Mouse (Mus musculus): ENCODE data around the gene Eif3k. TPM values are rescaled to one million over a fixed set of nuclear protein-coding genes. Genes with fewer than 3 reads are reported as not detected.

Eif3k gene
- polyA plus RNA-seq, 1 experiment from 2014 or later, result 339 TPM

DNA sequence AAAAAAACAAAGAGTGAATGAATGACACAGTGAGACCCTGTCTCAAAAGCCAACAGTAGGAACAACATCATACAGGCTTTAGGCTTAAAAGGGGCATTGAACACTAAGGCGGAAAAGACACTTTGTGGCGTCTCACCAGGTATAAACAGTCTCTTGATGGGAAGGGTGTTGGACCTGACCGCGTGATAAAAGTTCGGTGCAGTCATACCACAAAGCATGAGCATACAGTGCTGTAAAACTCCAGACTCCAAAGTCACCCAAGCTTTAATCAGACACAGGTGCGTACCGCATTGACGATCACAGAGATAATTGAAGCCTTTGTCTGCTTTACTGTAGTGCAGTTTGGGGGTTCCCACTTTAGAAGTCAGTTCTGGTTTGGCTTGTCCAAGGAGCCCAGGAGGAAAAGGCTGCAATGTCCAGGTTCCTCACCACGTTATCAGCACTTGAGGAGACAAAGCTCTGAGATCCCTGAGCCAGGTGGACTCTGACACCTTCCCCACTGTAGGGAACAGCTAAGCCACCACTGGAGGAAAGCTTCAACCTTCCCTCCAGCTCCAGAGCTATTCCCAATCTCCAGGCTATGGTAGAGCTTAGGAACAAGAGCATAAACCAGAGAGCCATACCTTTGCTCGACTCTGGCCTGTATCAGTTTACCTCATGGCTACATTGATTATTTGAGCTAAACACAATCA is 31.2 kb downstream of the Eif3k start:
- H3K4me2 ChIP-seq (ENCODE audit: low read depth, low read length), result no peak overlapping the region
- no peak overlapping the region for H3K9ac ChIP-seq (ENCODE audit: low read length)
- no peak overlapping the region for H3K4me3 ChIP-seq (replicated peaks; ENCODE audit: low read length)
- H3K27ac ChIP-seq (ENCODE audit: low read length), result peak overlapping the region; percentile 83; the same call in 1 of the 2 replicates
- 0 out of 2 replicates have a peak, but pooled peaks cover 4% of the 10 kb centered on the region for H3K36me3 ChIP-seq (ENCODE audit: control insufficient read depth, insufficient read depth, low read length)
- H3K4me1 ChIP-seq (ENCODE audit: control insufficient read depth, insufficient read depth, low read length), result peaks cover 85% of the 10 kb centered on the region
- ATAC-seq (ENCODE audit: insufficient read depth, low FRiP score), result no peak
- H3K27me3 ChIP-seq (ENCODE audit: control insufficient read depth, insufficient read depth, low read length), result no peaks in the 10 kb centered on the region
- 83% methylated on average over 10 of the region's 10 CpGs for WGBS
- H3K9me3 ChIP-seq (replicated peaks; ENCODE audit: control insufficient read depth, low read length), result no peaks in the 10 kb centered on the region

DNA sequence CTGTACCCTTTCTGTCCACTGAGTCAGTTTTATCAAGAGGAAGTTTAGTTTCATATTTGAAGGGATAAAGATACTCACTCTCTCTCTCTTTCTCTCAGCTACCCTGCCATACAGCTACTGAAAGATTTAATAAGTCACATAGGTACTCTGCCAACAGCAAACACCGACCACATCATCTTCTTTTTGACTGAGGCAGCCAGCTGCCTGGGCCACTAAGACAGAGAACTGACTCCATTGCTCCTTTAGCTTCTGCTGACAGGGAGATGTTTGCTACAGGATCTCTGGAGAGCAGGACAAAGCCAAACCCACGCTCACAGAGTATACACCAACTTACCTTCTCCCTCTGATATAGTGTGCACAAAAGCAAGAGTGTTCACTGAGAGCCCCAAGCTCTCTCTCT is 32.4 kb downstream of the Eif3k start:
- WGBS, result 66% methylated on average over 2 of the region's 2 CpGs
- Histone ChIP-seq H3K9ac (ENCODE audit: low read length) (peak overlapping the region; percentile 48; the same call in 1 of the 2 replicates), H3K27me3 (ENCODE audit: control insufficient read depth, insufficient read depth, low read length) (no peaks in the 10 kb centered on the region), H3K4me2 (ENCODE audit: low read depth, low read length) (peak overlapping the region; percentile 3; the same call in 1 of the 2 replicates), H3K9me3 (replicated peaks; ENCODE audit: control insufficient read depth, low read length) (no peaks in the 10 kb centered on the region), H3K4me1 (ENCODE audit: control insufficient read depth, insufficient read depth, low read length) (peaks cover 84% of the 10 kb centered on the region), H3K27ac (ENCODE audit: low read length) (peak overlapping the region; percentile 83), H3K4me3 (replicated peaks; ENCODE audit: low read length) (no peak overlapping the region), H3K36me3 (ENCODE audit: control insufficient read depth, insufficient read depth, low read length) (0 out of 2 replicates have a peak, but pooled peaks cover 4% of the 10 kb centered on the region)
- ATAC-seq (ENCODE audit: insufficient read depth, low FRiP score), result no peak

DNA sequence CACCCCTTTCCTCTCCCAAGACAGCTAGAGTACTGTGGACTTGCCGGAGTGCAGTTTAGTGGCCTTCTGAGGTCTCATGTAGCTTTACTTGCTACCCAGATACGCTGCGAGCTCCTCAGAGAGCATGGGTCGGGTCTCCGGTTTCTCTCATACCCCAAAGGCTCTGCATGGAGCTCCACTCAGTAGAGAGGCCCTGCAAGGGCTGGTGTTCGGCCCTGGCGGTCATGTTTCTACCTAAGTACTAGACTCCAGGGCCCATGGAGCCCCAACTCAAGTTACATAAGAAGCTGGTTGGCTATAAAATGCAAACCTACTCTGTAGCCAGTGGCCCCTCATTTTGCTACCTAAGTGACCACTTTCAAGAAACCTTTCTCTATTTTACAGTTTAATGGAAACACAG is 32.9 kb downstream of the Eif3k start:
- Histone ChIP-seq H3K9ac (ENCODE audit: low read length) (peak overlapping the region; percentile 48), H3K27ac (ENCODE audit: low read length) (peak overlapping the region; percentile 83), H3K36me3 (ENCODE audit: control insufficient read depth, insufficient read depth, low read length) (0 out of 2 replicates have a peak, but pooled peaks cover 4% of the 10 kb centered on the region), H3K4me3 (replicated peaks; ENCODE audit: low read length) (no peak overlapping the region), H3K27me3 (ENCODE audit: control insufficient read depth, insufficient read depth, low read length) (no peaks in the 10 kb centered on the region), H3K9me3 (replicated peaks; ENCODE audit: control insufficient read depth, low read length) (no peaks in the 10 kb centered on the region), H3K4me2 (ENCODE audit: low read depth, low read length) (peak overlapping the region; percentile 3; the same call in 1 of the 2 replicates), H3K4me1 (ENCODE audit: control insufficient read depth, insufficient read depth, low read length) (peaks cover 80% of the 10 kb centered on the region)
- ATAC-seq (ENCODE audit: insufficient read depth, low FRiP score), result no peak
- WGBS, result 85% methylated on average over 7 of the region's 7 CpGs

DNA sequence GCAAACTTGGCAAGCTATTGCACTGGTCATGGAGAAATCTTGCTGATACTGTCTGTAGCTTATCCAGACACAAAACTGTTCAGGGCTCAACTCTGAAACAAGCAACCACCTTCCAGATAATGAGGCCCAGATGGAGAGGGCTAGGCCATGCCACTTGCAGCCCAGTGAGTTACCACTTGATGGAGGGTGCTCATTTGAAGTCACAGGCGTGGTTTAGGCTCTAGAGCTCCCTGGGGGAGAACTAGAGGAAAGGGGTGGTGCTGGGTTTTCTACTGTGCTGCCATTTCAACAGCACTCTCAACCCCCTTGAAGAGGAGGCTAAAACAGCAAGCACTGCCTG is 35.4 kb downstream of the Eif3k start:
- Histone ChIP-seq H3K4me3 (replicated peaks; ENCODE audit: low read length) (no peak overlapping the region), H3K27ac (ENCODE audit: low read length) (peak overlapping the region; percentile 93), H3K36me3 (ENCODE audit: control insufficient read depth, insufficient read depth, low read length) (0 out of 2 replicates have a peak, but pooled peaks cover 4% of the 10 kb centered on the region), H3K27me3 (ENCODE audit: control insufficient read depth, insufficient read depth, low read length) (no peaks in the 10 kb centered on the region), H3K4me2 (ENCODE audit: low read depth, low read length) (0 out of 2 replicates have a peak overlapping the region, but pooled peaks have one; percentile 23), H3K4me1 (ENCODE audit: control insufficient read depth, insufficient read depth, low read length) (peaks cover 71% of the 10 kb centered on the region), H3K9ac (ENCODE audit: low read length) (peak overlapping the region; percentile 58), H3K9me3 (replicated peaks; ENCODE audit: control insufficient read depth, low read length) (no peaks in the 10 kb centered on the region)
- ATAC-seq (ENCODE audit: insufficient read depth, low FRiP score), result no peak
- 21% methylated on average over 1 of the region's 1 CpGs for WGBS

DNA sequence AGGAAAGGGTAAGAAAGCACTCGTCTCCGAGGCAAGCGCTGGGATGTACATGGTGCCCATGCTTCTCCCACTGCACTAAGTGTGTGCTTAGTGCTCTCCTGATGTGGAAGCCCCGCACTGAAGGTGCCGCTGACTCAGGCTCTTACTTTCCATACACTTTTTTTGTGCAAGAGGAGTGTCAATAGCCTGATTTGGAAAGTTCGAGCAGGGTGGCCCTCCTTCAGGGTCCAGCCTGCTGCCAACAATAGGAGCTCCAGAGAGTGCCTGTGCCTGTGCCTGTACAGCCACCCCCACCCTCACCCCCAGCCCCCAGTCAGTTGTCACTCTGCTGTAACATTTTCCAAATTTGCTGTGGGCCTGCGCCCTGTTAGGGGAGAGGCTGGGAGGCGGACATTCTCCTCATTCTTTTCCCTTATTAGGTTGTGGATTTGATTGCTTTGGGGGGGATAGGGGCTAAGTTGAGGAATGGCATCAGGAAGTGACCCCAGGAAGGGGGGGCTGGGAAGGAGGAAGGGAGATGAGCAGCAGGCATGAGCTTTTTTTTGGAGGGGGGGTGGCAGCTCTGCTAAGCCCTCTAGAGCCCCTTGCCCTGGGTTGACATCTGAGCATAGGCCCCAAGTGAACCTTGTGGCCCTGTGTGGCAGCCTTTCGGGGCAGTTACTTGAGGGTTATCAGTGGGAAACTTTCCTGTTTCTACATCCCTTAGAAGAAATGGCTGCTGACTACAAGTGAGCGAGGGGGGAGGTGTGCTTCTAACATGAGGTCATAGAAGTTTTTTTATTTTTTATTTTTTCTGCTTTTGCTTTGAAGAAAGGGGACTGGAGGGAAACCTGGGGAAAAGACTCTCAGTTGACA is 36.0 kb downstream of the Eif3k start:
- ATAC-seq (ENCODE audit: insufficient read depth, low FRiP score), result peak; percentile 79
- Histone ChIP-seq H3K9ac (ENCODE audit: low read length) (peak overlapping the region; percentile 58), H3K27me3 (ENCODE audit: control insufficient read depth, insufficient read depth, low read length) (no peaks in the 10 kb centered on the region), H3K4me1 (ENCODE audit: control insufficient read depth, insufficient read depth, low read length) (peaks cover 73% of the 10 kb centered on the region), H3K36me3 (ENCODE audit: control insufficient read depth, insufficient read depth, low read length) (0 out of 2 replicates have a peak, but pooled peaks cover 4% of the 10 kb centered on the region), H3K4me3 (replicated peaks; ENCODE audit: low read length) (no peak overlapping the region), H3K27ac (ENCODE audit: low read length) (peak overlapping the region; percentile 93), H3K4me2 (ENCODE audit: low read depth, low read length) (peak overlapping the region; percentile 28), H3K9me3 (replicated peaks; ENCODE audit: control insufficient read depth, low read length) (no peaks in the 10 kb centered on the region)
- WGBS, result 20% methylated on average over 10 of the region's 10 CpGs

DNA sequence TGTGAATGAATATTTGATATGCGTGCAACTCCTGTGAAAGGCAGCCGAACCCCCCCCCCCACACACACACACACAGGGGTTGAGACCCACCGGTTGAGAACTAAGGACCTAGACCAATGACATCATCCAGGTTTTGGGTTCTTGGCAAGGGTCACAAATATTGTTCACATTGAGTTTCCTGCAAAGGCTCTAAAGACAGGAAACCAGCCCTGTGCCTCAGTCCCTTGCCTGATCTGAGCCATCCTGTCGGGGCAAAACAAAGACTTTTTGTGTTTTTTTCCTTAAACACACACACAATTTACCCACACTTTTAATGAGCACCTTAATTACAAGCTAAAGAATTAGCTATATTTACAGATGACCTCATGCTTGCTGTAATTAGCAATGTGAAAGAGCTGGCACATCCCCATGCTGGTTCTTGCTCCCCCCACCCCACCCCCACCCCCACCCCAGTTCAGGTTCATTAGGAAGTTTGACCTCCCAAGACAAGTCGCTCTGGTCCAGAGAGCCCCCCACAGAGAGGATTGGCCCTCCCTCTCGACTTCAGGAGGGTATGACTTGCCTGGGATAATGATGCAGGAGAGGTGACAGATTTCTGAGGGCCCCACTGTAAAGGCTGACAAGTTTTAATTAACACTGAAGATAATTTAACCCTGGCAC is 36.8 kb downstream of the Eif3k start:
- H3K36me3 ChIP-seq (ENCODE audit: control insufficient read depth, insufficient read depth, low read length), result 0 out of 2 replicates have a peak, but pooled peaks cover 4% of the 10 kb centered on the region
- peak overlapping the region; percentile 28; the same call in 1 of the 2 replicates for H3K4me2 ChIP-seq (ENCODE audit: low read depth, low read length)
- peaks cover 75% of the 10 kb centered on the region for H3K4me1 ChIP-seq (ENCODE audit: control insufficient read depth, insufficient read depth, low read length)
- H3K9ac ChIP-seq (ENCODE audit: low read length), result peak overlapping the region; percentile 58
- 45% methylated on average over 6 of the region's 6 CpGs for WGBS
- no peak overlapping the region for H3K4me3 ChIP-seq (replicated peaks; ENCODE audit: low read length)
- H3K9me3 ChIP-seq (replicated peaks; ENCODE audit: control insufficient read depth, low read length), result no peaks in the 10 kb centered on the region
- H3K27me3 ChIP-seq (ENCODE audit: control insufficient read depth, insufficient read depth, low read length), result no peaks in the 10 kb centered on the region
- H3K27ac ChIP-seq (ENCODE audit: low read length), result peak overlapping the region; percentile 93
- ATAC-seq (ENCODE audit: insufficient read depth, low FRiP score), result no peak

DNA sequence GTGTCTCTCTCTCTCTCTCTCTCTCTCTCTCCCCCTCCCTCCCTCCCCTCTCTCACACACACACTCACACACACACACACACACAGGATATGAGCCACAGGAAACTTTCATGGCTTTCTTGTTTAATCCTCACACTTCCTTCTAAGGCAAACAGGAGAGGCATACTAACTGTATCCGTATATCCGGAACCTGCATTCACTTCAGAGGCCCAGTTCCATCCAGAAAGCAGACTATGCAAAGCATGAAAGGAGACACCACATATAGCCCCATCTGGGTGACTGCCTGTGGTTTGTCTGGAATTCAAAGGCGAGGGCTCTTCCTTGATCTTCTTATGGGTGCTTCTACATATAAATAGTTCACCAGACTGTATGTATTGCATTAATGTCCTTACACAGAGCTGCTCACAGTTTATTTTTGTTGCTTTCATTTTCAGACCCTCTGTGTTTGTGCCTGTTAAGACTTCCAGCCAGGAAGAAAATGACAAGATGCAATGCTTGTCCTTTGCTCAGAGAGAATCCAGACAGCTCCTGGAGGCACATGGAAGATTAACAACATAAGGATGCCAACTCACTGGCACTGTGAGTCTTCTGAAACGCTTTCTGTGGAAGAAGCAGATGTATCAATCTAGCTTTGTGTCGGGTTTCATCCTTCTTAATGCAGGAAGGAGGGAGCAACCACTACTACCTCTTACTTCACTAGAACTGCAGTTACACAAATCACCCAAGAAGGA is 38.0 kb downstream of the Eif3k start:
- peak overlapping the region; percentile 84 for H3K27ac ChIP-seq (ENCODE audit: low read length)
- no peak overlapping the region for H3K4me3 ChIP-seq (replicated peaks; ENCODE audit: low read length)
- H3K4me1 ChIP-seq (ENCODE audit: control insufficient read depth, insufficient read depth, low read length), result peaks cover 77% of the 10 kb centered on the region
- 38% methylated on average over 5 of the region's 5 CpGs for WGBS
- no peaks in the 10 kb centered on the region for H3K9me3 ChIP-seq (replicated peaks; ENCODE audit: control insufficient read depth, low read length)
- no peaks in the 10 kb centered on the region for H3K27me3 ChIP-seq (ENCODE audit: control insufficient read depth, insufficient read depth, low read length)
- H3K36me3 ChIP-seq (ENCODE audit: control insufficient read depth, insufficient read depth, low read length), result 0 out of 2 replicates have a peak, but pooled peaks cover 4% of the 10 kb centered on the region
- ATAC-seq (ENCODE audit: insufficient read depth, low FRiP score), result peak; percentile 26; the same call in 1 of the 2 replicates
- H3K4me2 ChIP-seq (ENCODE audit: low read depth, low read length), result no peak overlapping the region
- no peak overlapping the region for H3K9ac ChIP-seq (ENCODE audit: low read length)

DNA sequence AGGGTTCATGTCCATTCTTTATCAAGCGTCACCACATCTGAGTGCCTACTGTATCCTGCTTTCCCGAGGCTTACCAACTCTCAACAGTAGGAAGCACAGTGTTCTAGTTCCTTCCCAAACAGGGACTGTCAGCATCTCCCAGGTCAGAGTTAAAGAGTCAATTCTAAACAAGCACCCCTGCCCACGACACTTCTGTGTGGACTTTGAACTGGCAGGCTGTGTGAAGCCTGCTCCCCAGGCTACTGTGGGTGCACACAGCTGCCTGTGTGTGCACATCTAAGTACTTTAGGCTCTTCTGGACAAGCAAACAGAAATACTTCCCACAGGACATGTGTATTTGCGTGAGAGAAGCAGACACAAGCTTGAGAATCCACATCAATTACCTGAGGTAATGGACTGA is 40.1 kb downstream of the Eif3k start:
- Histone ChIP-seq H3K9me3 (replicated peaks; ENCODE audit: control insufficient read depth, low read length) (no peaks in the 10 kb centered on the region), H3K9ac (ENCODE audit: low read length) (peak overlapping the region; percentile 33; the same call in 1 of the 2 replicates), H3K36me3 (ENCODE audit: control insufficient read depth, insufficient read depth, low read length) (no peaks in the 10 kb centered on the region), H3K4me3 (replicated peaks; ENCODE audit: low read length) (no peak overlapping the region), H3K4me2 (ENCODE audit: low read depth, low read length) (no peak overlapping the region), H3K27me3 (ENCODE audit: control insufficient read depth, insufficient read depth, low read length) (no peaks in the 10 kb centered on the region), H3K4me1 (ENCODE audit: control insufficient read depth, insufficient read depth, low read length) (peaks cover 73% of the 10 kb centered on the region), H3K27ac (ENCODE audit: low read length) (peak overlapping the region; percentile 84)
- ATAC-seq (ENCODE audit: insufficient read depth, low FRiP score), result no peak
- WGBS, result 50% methylated on average over 4 of the region's 4 CpGs
